Mouse (Mus musculus) cerebellum, adult 11 months (tissue): ENCODE data around the gene Neb.

Experiments
- DNase-seq: peaks from one replicate; pipeline ENCODE4 v3.0.0; 2022

Gene Neb

GRCm38 (mm10) chr2:52378448-52378804, at the start of gene Neb:
Gene Neb (minus strand): TSS chr2:52378474.
- DNase-seq, result no peak

GRCm38 (mm10) chr2:52427383-52427782, 49.1 kb upstream of the Neb start:
- DNase-seq, result no peak

- DNase-seq, result no peak
Observed at GRCm38 (mm10) chr2:52426041-52426440, 47.8 kb upstream of the Neb start.

- DNase-seq, result no peak
Observed at GRCm38 (mm10) chr2:52425523-52425795, 47.2 kb upstream of the Neb start.

GRCm38 (mm10) chr2:52424747-52425522, 46.7 kb upstream of the Neb start, which contains the start of gene Arl5a:
Gene Arl5a (minus strand): TSS chr2:52424901.
- peak; percentile 93 for DNase-seq

GRCm38 (mm10) chr2:52424248-52424728, 46.0 kb upstream of the Neb start:
- no peak for DNase-seq

GRCm38 (mm10) chr2:52423611-52424247, 45.5 kb upstream of the Neb start:
- no peak for DNase-seq

- no peak for DNase-seq
Observed at GRCm38 (mm10) chr2:52422871-52423610, 44.8 kb upstream of the Neb start.

- DNase-seq, result no peak
Observed at GRCm38 (mm10) chr2:52421197-52421596, 42.9 kb upstream of the Neb start.

GRCm38 (mm10) chr2:52420001-52420710, 41.9 kb upstream of the Neb start:
- DNase-seq, result no peak

GRCm38 (mm10) chr2:52419295-52419694, 41.0 kb upstream of the Neb start:
- DNase-seq, result no peak

GRCm38 (mm10) chr2:52412524-52413037, 34.3 kb upstream of the Neb start:
- no peak for DNase-seq

- DNase-seq, result no peak
Observed at GRCm38 (mm10) chr2:52406480-52406879, 28.2 kb upstream of the Neb start.

- no peak for DNase-seq
Observed at GRCm38 (mm10) chr2:52405238-52405637, 27.0 kb upstream of the Neb start.

- DNase-seq, result no peak
Observed at GRCm38 (mm10) chr2:52394529-52394928, 16.3 kb upstream of the Neb start.

- DNase-seq, result no peak
Observed at GRCm38 (mm10) chr2:52390415-52390975, 12.2 kb upstream of the Neb start.

- no peak for DNase-seq
Observed at GRCm38 (mm10) chr2:52389975-52390374, 11.7 kb upstream of the Neb start.

GRCm38 (mm10) chr2:52386451-52386850, 8.2 kb upstream of the Neb start:
- DNase-seq, result no peak

- no peak for DNase-seq
Observed at GRCm38 (mm10) chr2:52386037-52386436, 7.8 kb upstream of the Neb start.

GRCm38 (mm10) chr2:52378848-52379261, 581 bp upstream of the Neb start:
- no peak for DNase-seq

- no peak for DNase-seq
Observed at GRCm38 (mm10) chr2:52377706-52378447, 397 bp downstream of the Neb start.

GRCm38 (mm10) chr2:52374706-52375105, 3.6 kb downstream of the Neb start:
- DNase-seq, result no peak
